Mouse (Mus musculus): ENCODE data around the gene Vwf. TPM values are rescaled to one million over a fixed set of nuclear protein-coding genes. Genes with fewer than 3 reads are reported as not detected.

Gene Vwf
- total RNA-seq, 2 experiments from 2014 or later = 23.4 to 28.2 TPM

DNA sequence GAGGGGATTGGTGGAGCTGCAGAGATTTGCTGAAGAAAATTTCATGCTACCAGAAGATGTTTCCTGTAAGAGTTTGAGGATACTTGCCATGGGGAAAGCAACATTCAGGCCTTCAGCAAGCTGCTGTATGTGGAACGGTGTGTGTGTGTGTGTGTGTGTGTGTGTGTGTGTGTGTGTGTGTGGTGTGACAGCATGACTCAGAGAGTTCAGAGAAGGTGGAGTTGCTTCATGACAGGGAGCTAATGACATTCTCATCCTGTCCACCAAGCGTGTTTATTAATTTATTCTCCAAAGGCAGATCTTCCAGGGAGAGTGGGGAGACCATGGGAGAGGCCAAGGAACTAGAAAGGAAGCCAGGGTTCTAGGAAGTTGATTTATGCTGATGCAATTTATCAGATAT is 117.3 kb downstream of the Vwf start:
- no peak for DNase-seq (ENCODE audit: extremely low spot score in 1 of 2, low spot score in 2 of 2)
- intact Hi-C loops (cut with DNase I) = loop anchor here (5.0 kb wide), 1 partner anchor 42 kb away; no protein-coding TSS in a partner anchor

DNA sequence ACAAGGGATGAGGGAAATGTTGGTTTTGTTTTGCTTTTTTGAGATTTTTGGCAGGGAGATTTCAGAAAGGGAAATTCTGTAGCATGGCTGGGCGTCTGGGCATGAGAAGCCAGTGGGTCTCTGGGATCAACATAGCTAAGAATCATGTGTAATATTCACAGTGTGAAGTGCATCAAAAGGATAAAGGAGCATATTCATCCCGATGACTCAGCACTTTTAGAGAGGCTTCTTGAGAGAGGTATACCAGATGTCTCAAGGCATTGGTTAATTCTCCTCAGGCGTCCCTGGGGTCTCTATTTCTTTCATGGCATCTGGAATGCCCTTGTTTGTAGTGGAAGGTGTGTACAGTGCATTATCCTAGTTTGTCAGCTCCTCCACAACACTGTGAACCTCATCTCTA is 125.3 kb downstream of the Vwf start:
- intact Hi-C loops (cut with DNase I) = no loop called here
- DNase-seq (ENCODE audit: extremely low spot score in 1 of 2, low spot score in 2 of 2) = no peak

DNA sequence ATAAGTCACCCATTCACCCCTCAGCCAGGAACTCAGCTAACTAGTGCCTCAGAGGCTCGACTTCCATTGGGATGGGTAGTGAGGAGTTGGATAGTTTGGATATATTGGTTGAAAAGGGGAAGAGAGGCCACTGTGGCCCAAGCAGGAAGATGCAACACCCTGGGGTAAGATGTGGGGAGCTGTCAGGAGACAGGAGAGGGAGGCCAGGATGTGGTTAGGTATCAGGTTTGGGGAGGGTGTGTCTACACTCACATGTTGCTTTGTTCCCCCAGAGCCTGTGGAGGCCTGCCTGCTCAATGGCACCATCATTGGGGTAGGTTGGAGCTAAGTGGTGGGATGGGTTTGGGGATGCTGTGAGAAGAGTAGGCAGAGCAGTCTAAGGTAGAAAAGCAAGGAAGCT is 131.9 kb downstream of the Vwf start:
- DNase-seq (ENCODE audit: extremely low spot score in 1 of 2, low spot score in 2 of 2) = no peak
- intact Hi-C loops (cut with DNase I) = no loop called here

DNA sequence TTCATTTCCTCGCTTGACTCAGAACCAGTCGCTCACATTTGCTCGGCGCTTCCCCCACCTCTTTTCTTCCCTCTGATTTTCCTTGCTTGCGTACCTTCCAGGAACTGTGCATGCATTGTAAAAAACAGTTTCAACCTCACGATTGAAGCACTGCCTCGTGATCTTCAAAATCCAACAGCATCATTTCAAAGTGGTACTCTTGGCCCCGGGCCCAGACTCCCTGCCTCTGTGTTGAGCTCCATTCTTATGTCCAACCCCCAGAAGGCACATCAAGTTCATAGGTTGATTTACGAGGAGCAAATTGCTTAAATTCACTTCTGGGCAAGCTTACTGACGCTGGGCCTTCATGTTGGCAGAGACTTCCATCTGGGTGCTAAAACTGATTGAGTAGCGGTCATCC is 134.0 kb downstream of the Vwf start:
- intact Hi-C loops (cut with DNase I) = no loop called here
- DNase-seq (ENCODE audit: extremely low spot score in 1 of 2, low spot score in 2 of 2) = no peak

DNA sequence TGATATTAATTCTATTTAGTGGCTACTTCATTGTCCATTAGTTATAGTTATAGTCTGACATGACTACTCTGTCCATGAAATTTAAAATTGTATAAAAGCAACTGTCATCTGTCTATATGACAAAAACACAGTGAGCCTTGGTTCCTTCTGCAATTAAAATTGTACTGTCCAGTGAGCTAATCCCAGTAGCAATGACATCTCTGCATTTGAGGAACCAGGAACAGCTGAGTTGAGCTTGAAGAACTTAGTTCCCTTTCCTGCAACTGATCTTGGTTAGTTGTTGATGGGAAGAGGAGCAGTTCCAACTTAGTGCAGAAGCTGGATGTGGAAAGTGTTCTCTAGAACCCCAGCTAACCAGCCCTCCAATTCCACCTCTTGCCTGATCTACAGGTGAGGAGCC is 138.8 kb downstream of the Vwf start:
- DNase-seq (ENCODE audit: extremely low spot score in 1 of 2, low spot score in 2 of 2) = no peak
- intact Hi-C loops (cut with DNase I) = no loop called here

DNA sequence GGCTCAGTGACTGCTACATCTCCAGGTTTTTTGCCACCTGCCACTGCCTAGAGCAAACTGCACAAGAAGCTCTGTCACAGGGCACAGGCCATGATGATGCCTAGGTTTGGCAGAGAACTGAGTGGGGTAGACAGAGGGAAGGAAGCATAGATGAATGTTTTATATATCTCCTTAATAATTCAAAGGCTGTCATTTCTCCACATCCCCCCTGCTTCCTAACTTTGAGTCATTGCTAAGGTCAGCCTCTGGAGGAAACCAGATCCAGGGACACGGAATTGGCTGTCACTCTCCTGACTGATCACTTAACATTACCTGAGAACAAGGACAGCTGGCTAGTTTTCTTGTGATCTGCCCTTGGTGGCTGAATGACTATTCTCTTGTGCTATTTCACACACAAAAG is 141.4 kb downstream of the Vwf start:
- no peak for DNase-seq (ENCODE audit: extremely low spot score in 1 of 2, low spot score in 2 of 2)
- intact Hi-C loops (cut with DNase I) = no loop called here

DNA sequence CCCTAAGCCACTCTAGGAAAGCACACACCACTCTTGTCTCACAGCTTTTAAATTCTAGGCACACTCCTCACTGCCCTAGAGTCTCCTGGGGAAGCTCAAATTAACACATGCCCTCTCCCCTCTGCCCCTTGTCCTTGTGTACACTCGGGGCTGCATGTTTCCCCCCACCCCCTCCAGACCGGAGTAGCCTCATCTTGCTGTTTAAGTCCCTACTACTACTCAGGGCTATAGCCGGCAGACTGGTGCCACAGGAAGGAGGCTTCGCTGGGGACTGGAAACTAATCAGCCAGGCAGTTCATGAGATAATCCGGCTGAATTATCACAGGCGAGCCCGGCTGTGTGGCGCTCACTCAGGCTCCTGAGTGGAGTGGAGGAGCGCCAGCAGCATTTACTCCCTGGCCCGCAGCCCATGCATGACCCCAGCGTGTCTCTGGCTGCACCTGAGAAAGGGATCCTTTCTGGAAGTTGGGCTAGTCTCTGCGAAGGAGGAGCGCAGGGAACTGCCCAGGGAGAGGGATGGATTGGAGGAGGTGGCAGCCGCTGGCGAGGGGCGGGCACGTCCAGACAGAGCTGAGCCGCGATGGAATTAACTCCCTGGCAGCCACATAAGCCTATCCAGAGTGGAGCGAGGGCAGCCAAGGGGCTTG is 143.6 kb downstream of the Vwf start, which contains the start of gene Ano2:
Gene Ano2, plus strand, starts transcription at position 363 of the 647 bp plus-strand sequence.
- DNase-seq (ENCODE audit: extremely low spot score in 1 of 2, low spot score in 2 of 2) = peak; percentile 2 to 31
- intact Hi-C loops (cut with DNase I) = no loop called here

DNA sequence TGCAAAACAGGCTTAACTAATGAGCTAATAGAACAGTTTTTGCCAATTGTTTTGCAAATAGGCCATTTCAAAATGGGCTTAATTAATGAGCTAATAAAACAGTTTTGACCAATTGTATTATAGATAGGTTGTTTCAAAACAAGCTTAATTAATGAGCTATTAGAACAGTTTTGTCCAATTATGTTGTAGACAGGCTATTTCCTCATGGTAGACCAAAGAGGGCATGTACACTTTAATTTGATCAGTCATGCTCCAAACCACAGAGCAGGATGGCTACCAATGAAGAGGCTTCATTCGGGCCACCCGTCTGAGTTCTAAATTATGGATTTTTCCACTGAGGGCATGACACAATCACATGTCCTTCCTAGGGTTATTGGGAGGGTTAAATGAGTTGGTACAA is 154.6 kb downstream of the Vwf start:
- intact Hi-C loops (cut with DNase I) = no loop called here
- no peak for DNase-seq (ENCODE audit: extremely low spot score in 1 of 2, low spot score in 2 of 2)

DNA sequence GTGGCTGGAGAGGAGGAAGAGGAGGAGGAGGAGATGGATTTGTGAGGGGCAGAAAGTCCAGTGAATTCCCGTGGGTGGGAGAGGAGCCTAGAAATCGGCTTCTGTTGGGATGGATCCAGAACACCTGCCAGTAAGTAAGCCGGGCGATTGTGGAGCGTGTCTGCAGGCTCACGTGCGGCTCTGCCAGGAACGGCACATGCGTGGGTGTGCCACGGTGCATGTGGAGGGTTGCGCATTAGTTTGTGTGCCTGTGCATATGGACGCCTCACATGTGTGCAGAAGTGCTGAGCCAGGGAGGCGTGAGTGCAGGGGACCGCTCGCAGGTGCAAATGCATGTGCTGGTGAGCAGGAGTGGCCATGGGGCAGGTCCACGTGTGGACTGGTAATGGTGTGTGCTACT is 164.7 kb downstream of the Vwf start:
- peak; percentile 5 to 40 for DNase-seq (ENCODE audit: extremely low spot score in 1 of 2, low spot score in 2 of 2)
- intact Hi-C loops (cut with DNase I) = no loop called here

DNA sequence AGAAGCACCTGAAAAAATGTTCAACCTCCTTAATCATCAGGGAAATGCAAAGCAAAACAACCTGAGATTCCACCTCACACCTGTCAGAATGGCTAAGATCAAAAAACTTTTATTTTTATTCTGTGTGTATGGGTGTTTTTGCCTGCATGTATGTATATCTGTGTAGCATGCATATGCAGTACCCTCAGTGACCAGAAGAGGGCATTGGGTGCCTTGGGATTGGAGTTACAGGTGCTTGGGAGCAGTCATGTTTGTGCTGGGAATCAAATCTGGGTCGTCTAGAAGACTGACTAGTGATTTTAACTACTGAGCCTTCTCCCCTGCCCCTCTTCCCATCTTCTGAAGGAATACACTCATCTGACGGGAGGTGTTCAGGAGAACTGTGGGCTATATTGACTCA is 179.8 kb downstream of the Vwf start:
- DNase-seq (ENCODE audit: extremely low spot score in 1 of 2, low spot score in 2 of 2) = no peak
- intact Hi-C loops (cut with DNase I) = no loop called here

DNA sequence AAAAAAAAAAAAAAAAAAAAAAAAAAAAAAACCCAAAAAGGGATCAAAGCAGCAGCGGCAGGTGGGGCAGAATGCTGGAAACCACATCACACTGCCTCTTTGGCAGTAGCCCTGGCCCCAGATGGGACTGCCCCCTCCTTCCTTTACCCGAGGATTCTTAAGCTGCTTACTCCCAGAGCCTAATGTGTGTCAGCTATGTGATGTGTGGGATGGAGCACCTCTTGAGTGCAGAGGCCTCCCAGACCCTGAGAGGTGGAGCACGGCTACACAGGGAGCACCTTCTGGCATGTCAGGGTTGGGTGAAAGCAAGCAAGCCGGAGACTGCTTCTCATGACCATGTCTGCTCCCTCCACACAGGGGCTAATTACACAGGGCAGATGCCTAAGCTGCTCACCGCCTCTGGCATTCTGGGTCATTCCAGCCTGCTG is 180.9 kb downstream of the Vwf start:
- no peak for DNase-seq (ENCODE audit: extremely low spot score in 1 of 2, low spot score in 2 of 2)
- intact Hi-C loops (cut with DNase I) = no loop called here

DNA sequence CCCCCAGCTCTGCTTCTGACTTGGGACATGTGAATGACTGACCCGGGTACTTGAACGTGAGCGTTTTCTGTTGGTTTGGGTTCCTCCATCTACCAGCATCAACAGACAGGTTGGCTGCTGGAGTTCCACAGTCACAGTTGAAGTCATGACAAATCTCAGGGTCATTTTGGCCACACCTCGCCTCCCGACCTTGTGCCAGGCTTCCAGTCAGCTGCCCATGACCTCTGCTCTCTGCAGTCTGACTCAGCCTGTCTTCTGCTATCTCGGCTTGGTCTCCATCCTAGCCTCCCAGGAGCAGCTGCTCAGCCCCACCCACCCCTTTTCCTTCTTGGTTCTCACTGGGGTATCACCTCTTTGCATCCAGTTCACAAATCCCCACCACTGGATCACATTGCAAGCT is 182.9 kb downstream of the Vwf start:
- intact Hi-C loops (cut with DNase I) = no loop called here
- DNase-seq (ENCODE audit: extremely low spot score in 1 of 2, low spot score in 2 of 2) = no peak

DNA sequence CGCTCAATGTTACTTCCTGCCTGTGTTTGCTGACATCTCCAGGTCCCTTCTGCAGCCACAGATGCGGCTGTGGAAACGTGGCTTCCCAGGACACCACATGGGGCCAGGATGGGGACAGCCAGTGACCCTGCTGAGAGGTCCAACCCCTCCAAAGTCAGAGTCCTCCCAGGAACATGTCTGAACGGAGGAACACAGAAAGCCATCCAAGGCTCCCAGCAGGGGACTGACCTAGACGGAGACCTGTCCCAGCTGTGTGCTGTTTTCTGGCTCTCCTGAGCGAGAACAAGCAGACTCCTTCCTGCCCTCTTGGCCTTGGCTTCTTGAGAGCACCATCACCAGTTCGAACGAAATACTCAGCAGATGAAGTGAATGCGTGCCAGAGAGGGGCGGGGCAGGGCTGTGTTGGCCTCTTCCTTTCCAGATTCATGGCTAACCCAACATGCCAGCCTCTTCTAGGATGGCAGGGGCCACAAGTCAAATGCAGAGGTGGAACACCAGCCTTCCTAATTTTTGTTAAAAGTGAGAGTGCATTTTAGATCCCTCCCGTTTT is 183.5 kb downstream of the Vwf start:
- peak in 1 of 2 experiments; percentile 70 for DNase-seq (ENCODE audit: extremely low spot score in 1 of 2, low spot score in 2 of 2)
- intact Hi-C loops (cut with DNase I) = no loop called here

Other genes starting within 250 kb of the Vwf start
- 1 to 10 TPM; 9.4 to 9.7 TPM for gene Ltbr, start 232.9 kb upstream of the Vwf start, total RNA-seq (2021)
- 1 to 10 TPM; 2.0 to 2.3 TPM for gene Scnn1a, start 226.1 kb upstream of the Vwf start, total RNA-seq (2021)
- gene Tnfrsf1a, start 197.4 kb upstream of the Vwf start, total RNA-seq (2021) = 10 to 100 TPM in 1 of 2 experiments, 1 to 10 TPM in 1; 9.4 to 11.8 TPM
- gene Plekhg6, start 166.0 kb upstream of the Vwf start, total RNA-seq (2021) = under 1 TPM; 0.14 to 0.24 TPM
- 10 to 100 TPM; 56.6 to 57.5 TPM for gene Cd9, start 52.0 kb upstream of the Vwf start, total RNA-seq (2021)
- gene Ano2, start 143.6 kb downstream of the Vwf start, total RNA-seq (2021) = 1 to 10 TPM; 2.0 to 2.9 TPM

Data from left cerebral cortex, postnatal 10 days (tissue).